Mouse (Mus musculus) macrophage (primary cell): ENCODE data around the gene Bicd2. TPM values are rescaled to one million over a fixed set of nuclear protein-coding genes. Genes with fewer than 3 reads are reported as not detected.

Experiments used
- H3K27ac ChIP-seq: fragments of 350-480 bp; formaldehyde crosslinking; 2 replicates; pipeline ENCODE4 v1.9.0; 2021
- H3K36me3 ChIP-seq: fragments of 350-480 bp; formaldehyde crosslinking; 2 replicates; pipeline ENCODE4 v1.9.0; 2021; ENCODE audit errors: inconsistent target
- H3K4me3 ChIP-seq: fragments of 350-480 bp; formaldehyde crosslinking; 2 replicates; pipeline ENCODE4 v1.9.0; 2021; ENCODE audit errors: inconsistent target
- H3K79me2 ChIP-seq: fragments of 350-480 bp; formaldehyde crosslinking; 2 replicates; pipeline ENCODE4 v1.9.0; 2021; ENCODE audit errors: inconsistent target
- WGBS: methylation state at CpG from one replicate; pipeline ENCODE4 v1.1.7; 2026; ENCODE audit warnings: inconsistent platforms; ENCODE audit not compliant: missing documents; 5-methylcytosine and 5-hydroxymethylcytosine counted together
- polyA plus RNA-seq: library from polyadenylated mRNA; stranded (reverse); fragments of 250-400 nt; gene quantifications from 3 replicates; pipeline ENCODE4 v1.2.4, GENCODE M21; 2018; ENCODE audit warnings: inconsistent platforms

Gene Bicd2
- polyA plus RNA-seq, 1 experiment from 2014 or later, result 30.4 TPM

DNA sequence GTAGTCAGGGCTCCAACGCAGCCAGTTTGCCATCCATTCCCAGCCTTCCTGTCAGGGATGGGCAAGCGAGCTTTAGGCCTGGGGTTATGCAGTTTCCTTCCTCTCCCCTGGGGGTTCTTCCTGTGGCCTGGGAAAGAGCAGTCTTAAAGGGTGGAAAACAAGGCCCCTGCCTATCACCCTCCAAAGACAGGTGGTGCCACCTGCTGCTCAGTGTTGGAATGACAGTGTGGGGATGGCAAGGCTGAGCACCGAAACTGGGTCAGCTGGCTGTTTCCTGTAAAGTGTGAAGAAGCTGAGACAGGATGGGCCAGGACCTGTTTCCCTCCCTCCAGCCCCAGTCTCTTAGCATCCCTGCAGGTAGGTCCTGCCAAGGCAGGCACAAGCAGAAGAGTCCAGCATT is 39.8 kb downstream of the Bicd2 start:
- H3K36me3 ChIP-seq, result peaks cover 72% of the 10 kb centered on the region
- H3K4me3 ChIP-seq, result no peak overlapping the region
- 23% methylated on average over 3 of the region's 3 CpGs for WGBS
- H3K27ac ChIP-seq, result no peak overlapping the region
- H3K79me2 ChIP-seq, result no peaks in the 10 kb centered on the region

DNA sequence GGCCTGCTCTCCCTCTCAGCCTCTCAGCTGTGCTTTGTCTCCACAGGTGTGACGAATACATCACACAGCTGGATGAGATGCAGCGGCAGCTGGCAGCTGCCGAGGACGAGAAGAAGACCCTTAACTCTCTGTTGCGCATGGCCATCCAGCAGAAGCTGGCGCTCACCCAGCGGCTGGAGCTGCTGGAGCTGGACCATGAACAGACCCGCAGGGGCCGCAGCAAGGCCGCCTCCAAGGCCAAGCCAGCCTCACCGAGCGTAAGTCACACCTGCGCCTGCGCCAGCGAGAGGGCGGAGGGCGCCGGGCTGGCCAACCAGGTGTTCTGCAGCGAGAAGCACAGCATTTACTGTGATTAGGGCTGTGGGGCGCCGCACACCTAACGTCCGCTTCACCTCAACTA is 41.6 kb downstream of the Bicd2 start:
- Histone ChIP-seq H3K27ac (no peak overlapping the region), H3K36me3 (peaks cover 62% of the 10 kb centered on the region), H3K4me3 (no peak overlapping the region), H3K79me2 (no peaks in the 10 kb centered on the region)
- 96% methylated on average over 22 of the region's 23 CpGs for WGBS

DNA sequence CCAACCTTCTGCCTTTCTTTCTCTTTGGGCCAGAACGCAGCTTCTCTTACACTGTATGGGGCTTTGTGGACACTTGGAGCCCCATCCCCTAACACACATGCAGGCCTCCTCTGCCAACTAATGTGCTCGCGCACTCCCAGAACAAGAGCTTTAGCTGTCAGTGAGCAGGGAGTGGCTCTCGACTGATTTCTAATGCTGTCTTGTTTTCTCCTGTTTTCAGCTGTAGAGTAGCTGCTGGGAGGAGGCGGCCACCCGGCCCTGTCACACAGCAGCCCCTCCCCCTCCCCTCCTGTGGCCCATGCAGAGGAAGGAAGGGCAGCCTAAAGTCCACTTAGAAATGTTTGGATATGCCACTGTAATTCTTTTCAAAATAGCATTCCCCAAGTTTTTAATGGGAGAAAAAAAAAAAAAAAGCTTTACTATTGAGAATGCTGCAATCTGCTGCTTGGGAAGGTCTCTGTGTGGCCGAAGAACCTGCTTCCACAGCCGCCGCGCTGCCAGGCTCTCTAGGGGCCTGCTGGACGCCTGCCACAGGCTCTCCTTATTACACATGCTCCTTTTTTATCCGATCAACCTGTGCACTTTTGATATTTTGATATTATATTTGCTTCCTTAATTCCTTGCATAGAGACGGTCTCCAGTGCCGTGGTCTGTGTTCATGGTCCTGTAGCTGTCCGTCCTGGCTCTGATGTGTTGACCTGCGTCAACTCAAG is 43.5 kb downstream of the Bicd2 start:
- H3K79me2 ChIP-seq, result no peaks in the 10 kb centered on the region
- peaks cover 53% of the 10 kb centered on the region for H3K36me3 ChIP-seq
- no peak overlapping the region for H3K4me3 ChIP-seq
- H3K27ac ChIP-seq, result no peak overlapping the region
- WGBS, result 93% methylated on average over 16 of the region's 16 CpGs

DNA sequence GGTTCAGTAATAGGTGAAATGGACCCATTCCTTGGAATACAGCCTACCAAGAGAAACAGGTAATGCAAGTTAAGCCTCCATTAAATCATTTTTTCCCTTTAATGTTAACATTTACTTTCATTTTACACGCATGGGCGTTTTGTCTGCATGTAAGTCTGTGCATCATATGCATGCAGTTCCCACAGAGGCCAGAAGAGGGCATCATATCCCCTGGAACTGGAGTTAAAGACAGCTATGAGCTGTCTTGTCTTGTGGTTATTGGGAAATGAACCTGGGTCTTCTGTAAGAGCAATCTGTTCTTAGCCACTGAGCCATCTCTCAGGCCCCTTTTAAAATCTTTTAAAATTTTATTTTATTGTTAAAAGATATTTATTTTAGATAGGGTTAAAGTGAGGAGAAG is 50.0 kb downstream of the Bicd2 start:
- Histone ChIP-seq H3K79me2 (no peaks in the 10 kb centered on the region), H3K27ac (no peak overlapping the region), H3K4me3 (no peak overlapping the region), H3K36me3 (0 out of 2 replicates have a peak, but pooled peaks cover 6% of the 10 kb centered on the region)
- 100% methylated on average over 2 of the region's 2 CpGs for WGBS

DNA sequence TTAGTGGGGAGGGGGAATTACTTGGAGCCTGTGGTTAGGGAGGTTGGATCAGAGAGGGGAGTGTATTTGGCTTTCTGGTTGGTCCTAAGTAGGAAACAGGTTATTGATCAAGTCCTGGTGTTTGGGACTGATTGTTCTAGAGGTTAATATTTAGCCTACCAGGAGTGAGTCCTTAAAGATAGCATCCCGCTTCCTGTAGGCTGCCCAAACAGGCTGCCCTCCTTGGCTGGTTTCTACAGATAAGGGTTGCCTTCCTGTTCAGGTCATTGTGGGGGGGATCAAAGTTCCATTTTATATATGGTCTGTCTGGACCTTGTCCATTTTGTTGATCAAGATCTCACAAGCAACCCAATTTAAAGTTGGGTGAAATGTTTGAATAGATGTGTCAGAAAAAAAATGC is 52.2 kb downstream of the Bicd2 start:
- H3K27ac ChIP-seq, result no peak overlapping the region
- H3K79me2 ChIP-seq, result no peaks in the 10 kb centered on the region
- no peaks in the 10 kb centered on the region for H3K36me3 ChIP-seq
- H3K4me3 ChIP-seq, result no peak overlapping the region
- WGBS, result 93% methylated on average over 1 of the region's 1 CpGs

DNA sequence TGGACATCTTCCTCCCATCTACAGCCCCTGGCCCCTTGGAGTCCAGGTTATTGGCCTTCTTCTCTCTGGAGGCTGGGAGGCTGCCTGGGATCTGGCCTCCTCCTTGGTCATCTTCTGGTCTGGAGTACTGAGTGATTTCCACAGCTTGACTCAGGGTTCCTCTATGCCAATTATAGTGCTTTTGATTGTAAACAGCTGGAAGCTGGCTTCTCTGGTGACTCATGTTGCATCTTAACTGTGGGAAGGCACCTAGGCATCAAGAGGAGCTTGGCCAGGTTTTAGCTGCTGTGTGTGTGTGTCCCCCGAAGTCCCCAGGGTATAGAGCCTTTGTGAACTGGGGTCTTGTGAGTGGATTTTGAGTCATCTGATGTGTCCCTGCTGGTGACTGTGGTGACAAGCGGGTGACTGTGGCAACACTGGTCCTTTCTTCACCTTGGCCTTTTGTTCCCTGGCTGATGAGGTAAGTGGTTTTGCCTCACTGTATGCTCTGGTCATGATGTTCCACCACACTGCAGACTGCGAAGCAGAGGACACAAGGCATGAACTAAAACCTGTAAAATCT is 53.6 kb downstream of the Bicd2 start:
- Histone ChIP-seq H3K79me2 (no peaks in the 10 kb centered on the region), H3K27ac (no peak overlapping the region), H3K4me3 (no peak overlapping the region), H3K36me3 (no peaks in the 10 kb centered on the region)
- 100% methylated on average over 3 of the region's 3 CpGs for WGBS

DNA sequence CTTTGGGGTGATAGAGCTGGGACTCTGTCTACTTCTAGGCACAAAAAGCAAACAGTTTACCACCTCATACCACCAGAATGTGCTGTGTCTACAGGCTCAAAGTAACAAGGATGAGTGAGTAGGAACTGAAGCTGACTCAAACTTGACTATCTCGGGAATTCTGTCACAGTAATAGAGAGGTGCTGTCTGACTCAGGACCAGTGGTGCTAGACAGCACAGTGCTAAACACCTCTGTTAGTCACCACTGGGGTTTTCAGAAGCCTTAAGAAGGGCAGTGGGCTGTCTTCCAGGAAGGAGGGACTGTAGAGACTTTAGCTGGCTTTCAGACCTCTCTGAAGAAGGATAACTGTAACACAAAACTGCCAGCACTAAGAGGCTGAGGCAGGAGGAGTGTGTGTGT is 55.4 kb downstream of the Bicd2 start:
- no peak overlapping the region for H3K4me3 ChIP-seq
- H3K79me2 ChIP-seq, result no peaks in the 10 kb centered on the region
- no peaks in the 10 kb centered on the region for H3K36me3 ChIP-seq
- WGBS, result 65% methylated on average over 1 of the region's 1 CpGs
- no peak overlapping the region for H3K27ac ChIP-seq

DNA sequence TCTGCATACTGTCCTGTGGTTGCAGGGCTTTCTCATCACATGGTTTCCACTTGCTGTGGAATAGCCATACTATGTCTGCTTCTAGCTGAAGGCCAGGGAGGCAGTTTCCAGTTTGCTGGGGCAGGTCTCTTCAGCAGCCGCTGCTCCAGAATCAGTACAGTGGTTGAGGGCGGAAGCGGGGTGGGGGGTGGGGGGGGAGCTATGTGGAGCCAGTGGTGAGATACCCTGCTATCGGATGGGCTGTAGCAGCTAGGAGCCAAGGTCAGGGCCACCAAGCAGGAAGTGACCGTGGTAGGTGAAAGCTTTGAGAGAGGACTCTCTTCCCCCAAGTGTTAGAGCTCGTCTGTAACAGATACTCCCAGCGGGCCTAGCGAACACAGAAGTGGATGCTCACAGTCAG is 56.8 kb downstream of the Bicd2 start:
- Histone ChIP-seq H3K27ac (no peak overlapping the region), H3K4me3 (no peak overlapping the region), H3K36me3 (no peaks in the 10 kb centered on the region), H3K79me2 (no peaks in the 10 kb centered on the region)
- WGBS, result 70% methylated on average over 8 of the region's 8 CpGs

DNA sequence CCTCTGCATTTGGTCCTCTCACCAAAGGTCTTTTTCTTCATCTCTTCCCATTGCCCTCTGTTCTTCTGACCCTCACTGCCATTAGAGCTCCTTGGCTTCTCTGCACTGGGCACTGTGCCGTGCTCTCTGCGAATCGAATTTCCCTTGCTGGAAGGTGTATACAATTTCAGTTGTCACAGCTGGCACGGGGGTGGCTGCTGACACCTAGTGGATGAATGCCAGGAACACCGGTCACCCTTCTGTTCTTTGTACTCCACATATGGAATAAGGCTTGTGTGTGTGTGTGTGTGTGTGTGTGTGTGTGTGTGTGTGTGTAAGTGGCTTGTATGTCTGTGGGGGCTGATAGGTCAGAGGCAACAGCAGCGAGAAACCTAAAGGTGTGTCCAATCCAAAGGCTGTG is 58.8 kb downstream of the Bicd2 start:
- H3K79me2 ChIP-seq, result no peaks in the 10 kb centered on the region
- no peak overlapping the region for H3K4me3 ChIP-seq
- 15% methylated on average over 6 of the region's 6 CpGs for WGBS
- H3K36me3 ChIP-seq, result no peaks in the 10 kb centered on the region
- H3K27ac ChIP-seq, result no peak overlapping the region

DNA sequence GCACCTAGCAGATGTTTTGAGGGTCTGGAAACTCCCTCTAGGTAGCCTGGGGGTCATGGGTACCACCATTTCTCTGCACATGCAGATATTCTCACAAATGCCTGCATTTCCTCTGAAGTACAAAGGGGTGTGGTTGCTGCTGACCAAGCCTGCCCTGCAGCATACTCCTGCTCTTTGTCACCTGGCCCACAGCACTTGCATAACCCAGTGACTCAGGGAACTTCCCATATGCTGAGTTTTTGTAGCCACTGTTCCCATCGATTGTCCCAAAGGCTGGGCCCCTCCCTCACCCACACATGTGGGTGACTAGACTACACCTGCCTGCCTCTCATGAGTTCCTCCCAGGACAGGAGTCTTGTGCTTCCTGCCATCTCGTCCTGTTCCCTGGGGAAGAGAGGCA is 61.2 kb downstream of the Bicd2 start:
- Histone ChIP-seq H3K79me2 (no peaks in the 10 kb centered on the region), H3K36me3 (no peaks in the 10 kb centered on the region), H3K27ac (no peak overlapping the region), H3K4me3 (no peak overlapping the region)
- 38% methylated on average over 2 of the region's 2 CpGs for WGBS

DNA sequence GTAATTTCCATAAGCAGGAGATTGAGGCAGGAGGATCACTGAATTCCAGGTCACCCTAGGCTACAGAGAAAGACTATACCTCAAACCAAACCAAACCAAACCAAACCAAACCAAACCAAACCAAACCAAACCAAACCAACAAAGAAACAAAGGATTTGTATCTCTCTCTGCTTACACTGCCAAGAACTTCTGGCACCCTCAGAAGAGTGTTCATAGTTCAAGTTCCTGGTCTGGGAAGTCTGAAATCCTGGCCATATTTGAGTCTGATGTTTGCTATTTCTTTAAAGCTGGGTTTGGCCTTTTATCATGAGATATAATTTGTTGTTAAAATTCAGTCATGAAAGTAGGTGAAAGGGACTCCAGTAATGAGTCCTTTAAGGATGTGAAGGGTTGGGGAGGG is 66.4 kb downstream of the Bicd2 start:
- H3K4me3 ChIP-seq, result no peak overlapping the region
- H3K36me3 ChIP-seq, result no peaks in the 10 kb centered on the region
- H3K79me2 ChIP-seq, result no peaks in the 10 kb centered on the region
- H3K27ac ChIP-seq, result no peak overlapping the region

DNA sequence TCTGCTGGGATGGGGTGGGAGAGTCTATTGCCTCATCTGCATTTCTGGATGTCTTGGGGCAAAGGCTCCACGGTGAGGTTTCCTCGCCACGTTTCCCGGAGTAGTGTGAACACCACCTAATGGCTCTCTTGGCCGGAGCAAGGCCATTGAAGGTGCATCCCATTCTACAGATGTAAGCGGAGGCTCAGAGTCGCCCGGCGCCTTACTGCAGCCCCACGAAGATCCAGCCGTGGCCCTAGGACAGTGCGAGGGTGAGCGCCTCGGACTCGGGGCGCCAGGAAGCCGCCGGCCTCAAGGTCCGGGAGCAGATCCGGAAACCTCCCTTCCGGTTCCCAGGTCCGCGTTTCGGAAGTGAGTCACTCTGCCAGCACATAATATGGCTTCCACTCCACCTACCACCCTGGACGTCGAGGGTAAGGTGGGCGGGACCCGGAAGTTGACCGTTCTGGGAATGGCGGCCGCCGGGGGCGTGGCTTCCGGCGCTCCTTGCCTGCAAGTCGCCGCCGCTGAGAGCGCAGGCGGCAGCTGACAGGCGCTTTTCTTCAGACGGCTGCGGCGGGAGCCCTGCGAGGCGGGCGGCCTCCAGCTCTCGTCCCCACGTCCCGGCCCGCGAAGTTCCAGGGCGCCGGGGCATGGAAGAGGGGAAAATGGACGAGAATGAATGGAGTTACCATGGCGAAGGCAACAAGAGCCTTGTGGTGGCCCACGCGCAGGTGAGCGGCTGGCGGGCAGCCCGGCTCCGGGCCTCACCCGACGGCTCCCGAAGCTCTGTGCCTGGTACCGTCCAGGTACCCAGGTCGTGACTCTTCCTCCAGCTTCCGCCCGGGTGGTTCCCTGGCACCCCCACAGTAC is 79.6 kb downstream of the Bicd2 start, which contains the start of gene Ippk:
Gene Ippk, plus strand, starts transcription at position 496 of the 852 bp plus-strand sequence.
- under 1% methylated on average over 69 of the region's 69 CpGs for WGBS
- no peaks in the 10 kb centered on the region for H3K36me3 ChIP-seq
- peaks cover 47% of the 10 kb centered on the region for H3K79me2 ChIP-seq
- H3K4me3 ChIP-seq, result peak within 1 kb of the TSS; percentile 69
- peak within 1 kb of the TSS; percentile 61 for H3K27ac ChIP-seq

DNA sequence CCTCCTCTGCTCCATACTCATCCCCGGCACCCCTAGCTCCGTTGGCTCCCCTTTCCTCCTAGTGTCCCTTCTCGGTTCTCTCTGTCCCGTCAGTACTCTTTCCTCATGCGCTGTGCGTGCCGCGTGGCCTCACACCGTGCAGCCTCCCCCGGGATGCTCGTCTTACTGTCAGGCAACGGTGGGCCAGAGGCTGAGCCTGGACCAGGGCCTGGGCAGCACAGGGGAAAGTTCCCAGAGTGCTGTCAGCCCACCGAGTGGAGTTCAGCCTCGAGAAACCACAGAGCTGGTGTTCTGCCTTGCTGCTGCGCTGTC is 80.2 kb downstream of the Bicd2 start:
- Histone ChIP-seq H3K79me2 (peaks cover 52% of the 10 kb centered on the region), H3K27ac (no peak overlapping the region), H3K36me3 (no peaks in the 10 kb centered on the region), H3K4me3 (peak overlapping the region; percentile 69)
- under 1% methylated on average over 15 of the region's 15 CpGs for WGBS

DNA sequence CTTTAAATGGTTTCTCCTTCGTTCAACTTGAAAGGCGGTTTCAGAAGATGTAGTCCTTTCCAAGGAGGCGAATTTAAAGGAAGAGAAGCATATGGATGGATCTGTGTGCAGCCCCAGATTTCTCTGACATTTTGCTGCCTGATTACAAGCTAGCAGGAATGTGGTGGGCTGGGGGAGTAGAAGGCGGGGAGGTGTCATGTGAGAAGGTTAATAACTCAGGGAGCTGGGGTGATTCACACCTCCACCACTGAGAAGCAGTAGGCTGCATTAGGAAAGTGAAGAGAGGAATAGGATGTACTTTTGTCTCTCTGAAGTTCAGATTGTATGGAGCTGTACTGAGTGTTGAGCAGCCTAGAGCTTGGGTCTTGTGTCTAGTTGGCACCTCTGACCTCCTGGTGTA is 80.6 kb downstream of the Bicd2 start:
- Histone ChIP-seq H3K27ac (no peak overlapping the region), H3K36me3 (no peaks in the 10 kb centered on the region), H3K79me2 (peaks cover 56% of the 10 kb centered on the region), H3K4me3 (peak overlapping the region; percentile 69)
- 28% methylated on average over 4 of the region's 4 CpGs for WGBS

DNA sequence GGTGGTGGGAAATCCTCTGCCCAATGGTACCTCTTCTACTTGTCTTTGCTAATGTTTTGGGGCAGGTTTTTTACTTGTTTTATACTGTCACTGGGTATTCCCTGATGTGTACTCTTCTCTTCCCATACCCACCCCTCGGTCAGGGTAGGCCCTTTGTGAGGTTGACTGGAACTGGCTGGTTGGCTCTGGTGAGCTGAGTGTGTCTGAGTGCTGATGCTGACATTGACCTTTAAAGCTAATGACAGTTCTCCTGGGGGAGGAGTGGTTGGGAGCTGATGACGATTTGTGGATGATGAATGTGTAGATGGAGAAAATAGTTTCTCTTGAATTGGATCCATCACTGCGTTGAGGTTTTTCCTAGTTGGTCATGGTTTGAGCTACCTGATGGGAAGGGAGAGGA is 85.4 kb downstream of the Bicd2 start:
- Histone ChIP-seq H3K4me3 (no peak overlapping the region), H3K79me2 (peaks cover 95% of the 10 kb centered on the region), H3K36me3 (no peaks in the 10 kb centered on the region), H3K27ac (no peak overlapping the region)
- 89% methylated on average over 3 of the region's 3 CpGs for WGBS
